Mouse (Mus musculus) hindbrain, embryonic 15.5 days (tissue): ENCODE data around the gene Nif3l1. TPM values are rescaled to one million over a fixed set of nuclear protein-coding genes. Genes with fewer than 3 reads are reported as not detected.
A peak's percentile ranks its signal among the peaks of the same experiment; 100 is the strongest.

Experiments
- ATAC-seq: fragments of 200-750 bp; cut with Nextera tagmentation; 2 replicates; pipeline ENCODE4 v1.8.0; 2017; ENCODE audit warnings: low read depth, moderate number of reproducible peaks, moderate TSS enrichment; ENCODE audit not compliant: low FRiP score
- H3K27ac ChIP-seq: fragments of 300-500 bp; sonication (generic); replicated peaks from 2 replicates; pipeline ENCODE4 v1.5.1; 2015; ENCODE audit warnings: mild to moderate bottlenecking, inconsistent platforms
- H3K27me3 ChIP-seq: fragments of 300-500 bp; sonication (generic); 2 replicates; pipeline ENCODE4 v1.6.1; 2015; ENCODE audit warnings: control low read depth, inconsistent platforms
- H3K36me3 ChIP-seq: fragments of 300-500 bp; sonication (generic); 2 replicates; pipeline ENCODE4 v1.6.1; 2015; ENCODE audit warnings: control low read depth, inconsistent platforms
- H3K4me1 ChIP-seq: fragments of 300-500 bp; sonication (generic); replicated peaks from 2 replicates; pipeline ENCODE4 v1.6.1; 2015; ENCODE audit warnings: control low read depth, inconsistent platforms
- H3K4me2 ChIP-seq: fragments of 300-500 bp; sonication (generic); 2 replicates; pipeline ENCODE4 v1.6.1; 2015; ENCODE audit warnings: moderate library complexity, mild to moderate bottlenecking, inconsistent platforms
- H3K4me3 ChIP-seq: fragments of 300-500 bp; sonication (generic); 2 replicates; pipeline ENCODE4 v1.5.1; 2015; ENCODE audit warnings: mild to moderate bottlenecking, inconsistent platforms
- H3K9ac ChIP-seq: fragments of 300-500 bp; sonication (generic); 2 replicates; pipeline ENCODE4 v1.6.1; 2015; ENCODE audit warnings: inconsistent platforms
- H3K9me3 ChIP-seq: fragments of 300-500 bp; sonication (generic); 2 replicates; pipeline ENCODE4 v1.6.1; 2016; ENCODE audit warnings: control low read depth, inconsistent platforms
- WGBS: fragments of 180-500 bp; shearing (Covaris S2); methylation state at CpG from one replicate; pipeline ENCODE4 v1.1.7; 2015; 5-methylcytosine and 5-hydroxymethylcytosine counted together
- polyA plus RNA-seq: library from polyadenylated mRNA; unstranded; fragments of >200 nt; fragmentation: Nextera tagmentation; extraction: Ambion mirVana; gene quantifications from 2 replicates; pipeline ENCODE4 v1.2.1, GENCODE M21; 2015

Nif3l1 gene
- polyA plus RNA-seq, 1 experiment from 2014 or later = 48.7 TPM

GRCm38 (mm10) chr1:58416048-58416447 is 28.9 kb upstream of the Nif3l1 start:
- Histone ChIP-seq H3K27ac (no peak overlapping the region), H3K27me3 (no peaks in the 10 kb centered on the region), H3K4me1 (peaks cover 3% of the 10 kb centered on the region), H3K9ac (no peak overlapping the region), H3K36me3 (peaks cover 82% of the 10 kb centered on the region), H3K4me3 (no peak overlapping the region), H3K9me3 (no peaks in the 10 kb centered on the region), H3K4me2 (no peak overlapping the region)
- WGBS = 86% methylated on average over 2 of the region's 2 CpGs
- no peak for ATAC-seq

- no peak for ATAC-seq
- 85% methylated on average over 10 of the region's 10 CpGs for WGBS
These were observed 24.9 kb upstream of the Nif3l1 start for GRCm38 (mm10) chr1:58420032-58420431.

GRCm38 (mm10) chr1:58420961-58421360 is 24.0 kb upstream of the Nif3l1 start:
- Histone ChIP-seq H3K4me2 (peak overlapping the region; percentile 21; the same call in 1 of the 2 replicates), H3K27ac (no peak overlapping the region), H3K9me3 (no peaks in the 10 kb centered on the region), H3K9ac (no peak overlapping the region), H3K36me3 (peaks cover 44% of the 10 kb centered on the region), H3K4me3 (no peak overlapping the region), H3K4me1 (peaks cover 22% of the 10 kb centered on the region), H3K27me3 (no peaks in the 10 kb centered on the region)
- ATAC-seq = no peak
- 61% methylated on average over 7 of the region's 7 CpGs for WGBS

More at GRCm38 (mm10) chr1:58420032-58420431, 24.9 kb upstream of the Nif3l1 start:
- Histone ChIP-seq H3K27ac (no peak overlapping the region), H3K4me1 (peaks cover 22% of the 10 kb centered on the region), H3K27me3 (no peaks in the 10 kb centered on the region), H3K9me3 (no peaks in the 10 kb centered on the region), H3K4me2 (no peak overlapping the region), H3K36me3 (peaks cover 53% of the 10 kb centered on the region), H3K4me3 (no peak overlapping the region), H3K9ac (no peak overlapping the region)

GRCm38 (mm10) chr1:58422879-58423278 is 22.1 kb upstream of the Nif3l1 start:
- Histone ChIP-seq H3K4me3 (peak overlapping the region; percentile 90), H3K9ac (peak overlapping the region; percentile 99), H3K27ac (peak overlapping the region; percentile 99), H3K4me2 (peak overlapping the region; percentile 69), H3K4me1 (peaks cover 22% of the 10 kb centered on the region), H3K27me3 (no peaks in the 10 kb centered on the region), H3K36me3 (peaks cover 27% of the 10 kb centered on the region), H3K9me3 (no peaks in the 10 kb centered on the region)
- no peak; the same call in 1 of the 2 replicates for ATAC-seq
- 9% methylated on average over 13 of the region's 13 CpGs for WGBS

- H3K4me1 ChIP-seq = peaks cover 22% of the 10 kb centered on the region
- H3K9me3 ChIP-seq = no peaks in the 10 kb centered on the region
- peak within 1 kb of the TSS; percentile 99 for H3K9ac ChIP-seq
- ATAC-seq = peak; percentile 96
- peaks cover 19% of the 10 kb centered on the region for H3K36me3 ChIP-seq
- peak within 1 kb of the TSS; percentile 69 for H3K4me2 ChIP-seq
- H3K4me3 ChIP-seq = peak within 1 kb of the TSS; percentile 90
- H3K27me3 ChIP-seq = no peaks in the 10 kb centered on the region
- H3K27ac ChIP-seq = peak within 1 kb of the TSS; percentile 99
- WGBS = under 1% methylated on average over 79 of the region's 79 CpGs
These were observed 21.3 kb upstream of the Nif3l1 start, which contains the start of gene Clk1 for GRCm38 (mm10) chr1:58423371-58424248. Gene Clk1 (minus strand): TSS chr1:58424066.

- Histone ChIP-seq H3K4me2 (peak overlapping the region; percentile 50; the same call in 1 of the 2 replicates), H3K4me3 (no peak overlapping the region), H3K4me1 (peaks cover 22% of the 10 kb centered on the region), H3K36me3 (peaks cover 10% of the 10 kb centered on the region), H3K27me3 (no peaks in the 10 kb centered on the region), H3K9ac (no peak overlapping the region), H3K27ac (peak overlapping the region; percentile 99; the same call in 1 of the 2 replicates), H3K9me3 (no peaks in the 10 kb centered on the region)
- WGBS = 80% methylated on average over 3 of the region's 3 CpGs
- no peak for ATAC-seq
These were observed 20.4 kb upstream of the Nif3l1 start for GRCm38 (mm10) chr1:58424551-58424950.

GRCm38 (mm10) chr1:58444691-58445090 is 260 bp upstream of the Nif3l1 start:
- H3K4me3 ChIP-seq = peak overlapping the region; percentile 72
- H3K27me3 ChIP-seq = no peaks in the 10 kb centered on the region
- no peaks in the 10 kb centered on the region for H3K9me3 ChIP-seq
- peak overlapping the region; percentile 70 for H3K9ac ChIP-seq
- ATAC-seq = no peak
- H3K4me1 ChIP-seq = peaks cover 25% of the 10 kb centered on the region
- 14% methylated on average over 10 of the region's 10 CpGs for WGBS
- H3K4me2 ChIP-seq = peak overlapping the region; percentile 84
- H3K36me3 ChIP-seq = peaks cover 26% of the 10 kb centered on the region
- peak overlapping the region; percentile 88 for H3K27ac ChIP-seq

- 6% methylated on average over 11 of the region's 11 CpGs for WGBS
- no peak for ATAC-seq
- H3K4me1 ChIP-seq = peaks cover 25% of the 10 kb centered on the region
These were observed 910 bp downstream of the Nif3l1 start for GRCm38 (mm10) chr1:58445861-58446260.

GRCm38 (mm10) chr1:58447766-58448165 is 2.8 kb downstream of the Nif3l1 start:
- ATAC-seq = no peak
- H3K27me3 ChIP-seq = no peaks in the 10 kb centered on the region
- peaks cover 25% of the 10 kb centered on the region for H3K4me1 ChIP-seq
- no peak overlapping the region for H3K9ac ChIP-seq
- H3K27ac ChIP-seq = no peak overlapping the region
- no peaks in the 10 kb centered on the region for H3K9me3 ChIP-seq
- peaks cover 28% of the 10 kb centered on the region for H3K36me3 ChIP-seq
- H3K4me3 ChIP-seq = no peak overlapping the region
- WGBS = 93% methylated on average over 7 of the region's 7 CpGs
- H3K4me2 ChIP-seq = no peak overlapping the region

More at GRCm38 (mm10) chr1:58445861-58446260, 910 bp downstream of the Nif3l1 start:
- H3K9ac ChIP-seq = peak overlapping the region; percentile 86
- H3K27me3 ChIP-seq = no peaks in the 10 kb centered on the region
- H3K9me3 ChIP-seq = no peaks in the 10 kb centered on the region
- peak overlapping the region; percentile 72 for H3K4me3 ChIP-seq
- peak overlapping the region; percentile 84 for H3K4me2 ChIP-seq
- peak overlapping the region; percentile 88 for H3K27ac ChIP-seq
- peaks cover 23% of the 10 kb centered on the region for H3K36me3 ChIP-seq

- H3K27me3 ChIP-seq = no peaks in the 10 kb centered on the region
- H3K4me3 ChIP-seq = no peak overlapping the region
- peaks cover 34% of the 10 kb centered on the region for H3K36me3 ChIP-seq
- H3K4me1 ChIP-seq = peaks cover 25% of the 10 kb centered on the region
- no peak overlapping the region for H3K27ac ChIP-seq
- H3K9me3 ChIP-seq = no peaks in the 10 kb centered on the region
- ATAC-seq = no peak
- 88% methylated on average over 7 of the region's 7 CpGs for WGBS
- no peak overlapping the region for H3K9ac ChIP-seq
- no peak overlapping the region for H3K4me2 ChIP-seq
These were observed 3.4 kb downstream of the Nif3l1 start for GRCm38 (mm10) chr1:58448396-58448795.

- H3K4me2 ChIP-seq = no peak overlapping the region
- ATAC-seq = no peak
- no peaks in the 10 kb centered on the region for H3K4me1 ChIP-seq
- H3K9me3 ChIP-seq = no peaks in the 10 kb centered on the region
- no peaks in the 10 kb centered on the region for H3K27me3 ChIP-seq
- no peak overlapping the region for H3K27ac ChIP-seq
- peaks cover 70% of the 10 kb centered on the region for H3K36me3 ChIP-seq
- no peak overlapping the region for H3K4me3 ChIP-seq
- H3K9ac ChIP-seq = no peak overlapping the region
- 89% methylated on average over 6 of the region's 6 CpGs for WGBS
These were observed 9.4 kb downstream of the Nif3l1 start for GRCm38 (mm10) chr1:58454316-58454715.

- peaks cover 73% of the 10 kb centered on the region for H3K36me3 ChIP-seq
These were observed 13.2 kb downstream of the Nif3l1 start for GRCm38 (mm10) chr1:58458175-58458574.

More at GRCm38 (mm10) chr1:58458175-58458574, 13.2 kb downstream of the Nif3l1 start:
- Histone ChIP-seq H3K4me1 (no peaks in the 10 kb centered on the region), H3K9ac (no peak overlapping the region), H3K9me3 (no peaks in the 10 kb centered on the region), H3K4me3 (no peak overlapping the region), H3K27ac (no peak overlapping the region), H3K27me3 (no peaks in the 10 kb centered on the region), H3K4me2 (no peak overlapping the region)
- no peak for ATAC-seq
- WGBS = 97% methylated on average over 5 of the region's 5 CpGs
